ENCODE assay signal across 8 mouse cellular contexts in genomic region chr9:21425556-21425945, GRCm38 (mm10). TPM values are rescaled to one million over a fixed set of nuclear protein-coding genes. Genes with fewer than 3 reads are reported as not detected.
A peak's percentile ranks its signal among the peaks of the same experiment; 100 is the strongest.
DNase-seq lines count a peak whose midpoint lies in the region; ATAC-seq and TF ChIP-seq lines count a peak whose summit lies in the region.

No protein-coding gene starts in this region.

- no peak for TF ChIP-seq CTCF in intestine, postnatal 0 days (IDR thresholded peaks at IDR 0.05; ENCODE audit: low read depth)

- WGBS in embryonic facial prominence, embryonic 10.5 days = 15% methylated on average over 6 of the region's 6 CpGs
- under 1% methylated on average over 6 of the region's 6 CpGs for WGBS in intestine, postnatal 0 days
- WGBS in neural tube, embryonic 15.5 days = 8% methylated on average over 6 of the region's 6 CpGs

- H3K9ac ChIP-seq in intestine, postnatal 0 days (ENCODE audit: low read depth, low read length) = peak overlapping the region; percentile 93
- peak overlapping the region; percentile 80 for H3K9ac ChIP-seq in neural tube, embryonic 15.5 days (replicated peaks)

- H3K4me1 ChIP-seq in embryonic facial prominence, embryonic 10.5 days = peaks cover 24% of the 10 kb centered on the region
- H3K4me1 ChIP-seq in intestine, postnatal 0 days (replicated peaks; ENCODE audit: control insufficient read depth, insufficient read depth, low read length) = peaks cover 8% of the 10 kb centered on the region; the same call in 1 of the 2 replicates
- H3K4me1 ChIP-seq in neural tube, embryonic 15.5 days = peaks cover 55% of the 10 kb centered on the region

- no peaks in the 10 kb centered on the region for H3K27me3 ChIP-seq in embryonic facial prominence, embryonic 10.5 days (replicated peaks; ENCODE audit: low read depth, poor library complexity, severe bottlenecking)
- no peaks in the 10 kb centered on the region for H3K27me3 ChIP-seq in intestine, postnatal 0 days (replicated peaks; ENCODE audit: control insufficient read depth, insufficient read depth, low read length)
- H3K27me3 ChIP-seq in neural tube, embryonic 15.5 days (replicated peaks) = no peaks in the 10 kb centered on the region

- H3K36me3 ChIP-seq in embryonic facial prominence, embryonic 10.5 days (replicated peaks) = peaks cover 19% of the 10 kb centered on the region
- H3K36me3 ChIP-seq in intestine, postnatal 0 days (ENCODE audit: control insufficient read depth, insufficient read depth) = peaks cover 9% of the 10 kb centered on the region; the same call in 1 of the 2 replicates
- H3K36me3 ChIP-seq in neural tube, embryonic 15.5 days = peaks cover 10% of the 10 kb centered on the region

- peak overlapping the region; percentile 95 for H3K4me3 ChIP-seq in embryonic facial prominence, embryonic 10.5 days
- peak overlapping the region; percentile 92 for H3K4me3 ChIP-seq in intestine, postnatal 0 days (ENCODE audit: low read depth, low read length)
- peak overlapping the region; percentile 97 for H3K4me3 ChIP-seq in neural tube, embryonic 15.5 days (replicated peaks)

- H3K27ac ChIP-seq in embryonic facial prominence, embryonic 10.5 days (replicated peaks) = peak overlapping the region; percentile 87
- H3K27ac ChIP-seq in intestine, postnatal 0 days (ENCODE audit: low read depth, low read length) = peak overlapping the region; percentile 95
- H3K27ac ChIP-seq in neural tube, embryonic 15.5 days (replicated peaks) = peak overlapping the region; percentile 87

- ATAC-seq in intestine, postnatal 0 days = no peak
- ATAC-seq in neural tube, embryonic 15.5 days (ENCODE audit: low FRiP score) = no peak

- H3K9me3 ChIP-seq in embryonic facial prominence, embryonic 10.5 days = no peaks in the 10 kb centered on the region
- H3K9me3 ChIP-seq in intestine, postnatal 0 days (ENCODE audit: control insufficient read depth) = no peaks in the 10 kb centered on the region
- H3K9me3 ChIP-seq in neural tube, embryonic 15.5 days (replicated peaks) = no peaks in the 10 kb centered on the region

- DNase-seq in spleen, adult 12 weeks (ENCODE audit: low spot score) = peak; percentile 31
- DNase-seq in spleen, adult 18-20 months = no peak
- DNase-seq in embryonic facial prominence, embryonic 10.5 days (ENCODE audit: low spot score) = no peak
- no peak for DNase-seq in thymus, postnatal 14 days
- no peak for DNase-seq in B cell, adult 2 months
- no peak for DNase-seq in natural killer cell, adult 2 months (ENCODE audit: low spot score in 2 of 2)

- peak overlapping the region; percentile 75 for H3K4me2 ChIP-seq in intestine, postnatal 0 days (replicated peaks; ENCODE audit: low read depth)
- peak overlapping the region; percentile 84 for H3K4me2 ChIP-seq in neural tube, embryonic 15.5 days

RNA-seq across cellular contexts. Expression of gene Dnm2, which starts 0.8 kb away (rescaled TPM):
- polyA plus RNA-seq in embryonic facial prominence, embryonic 10.5 days (2016; fragmentation: Nextera tagmentation; extraction: Ambion mirVana) = 72.9 and 73.7 TPM in 2 replicates
- polyA plus RNA-seq in intestine, postnatal 0 days (2015; fragmentation: Nextera tagmentation; extraction: Ambion mirVana) = 69.6 and 74.7 TPM in 2 replicates
- polyA plus RNA-seq in neural tube, embryonic 15.5 days (2015; fragmentation: Nextera tagmentation; extraction: Ambion mirVana) = 58.5 and 63.7 TPM in 2 replicates

RNA-seq across cellular contexts. Expression of gene Qtrt1, which starts 13.9 kb away (rescaled TPM):
- 64.0 and 71.1 TPM in 2 replicates for polyA plus RNA-seq in embryonic facial prominence, embryonic 10.5 days (2016; fragmentation: Nextera tagmentation; extraction: Ambion mirVana)
- polyA plus RNA-seq in intestine, postnatal 0 days (2015; fragmentation: Nextera tagmentation; extraction: Ambion mirVana) = 16.9 and 17.9 TPM in 2 replicates
- polyA plus RNA-seq in neural tube, embryonic 15.5 days (2015; fragmentation: Nextera tagmentation; extraction: Ambion mirVana) = 47.6 and 55.6 TPM in 2 replicates

RNA-seq across cellular contexts. Expression of gene Ilf3, which starts 57.9 kb away (rescaled TPM):
- polyA plus RNA-seq in embryonic facial prominence, embryonic 10.5 days (2016; fragmentation: Nextera tagmentation; extraction: Ambion mirVana) = 341 and 343 TPM in 2 replicates
- polyA plus RNA-seq in intestine, postnatal 0 days (2015; fragmentation: Nextera tagmentation; extraction: Ambion mirVana) = 41.0 and 42.8 TPM in 2 replicates
- polyA plus RNA-seq in neural tube, embryonic 15.5 days (2015; fragmentation: Nextera tagmentation; extraction: Ambion mirVana) = 189 and 205 TPM in 2 replicates
